Mouse (Mus musculus): ENCODE data around the gene Camk1d. TPM values are rescaled to one million over a fixed set of nuclear protein-coding genes. Genes with fewer than 3 reads are reported as not detected.

The Camk1d gene
- total RNA-seq, 2 experiments from 2014 or later, result 4.3 to 7.5 TPM

DNA sequence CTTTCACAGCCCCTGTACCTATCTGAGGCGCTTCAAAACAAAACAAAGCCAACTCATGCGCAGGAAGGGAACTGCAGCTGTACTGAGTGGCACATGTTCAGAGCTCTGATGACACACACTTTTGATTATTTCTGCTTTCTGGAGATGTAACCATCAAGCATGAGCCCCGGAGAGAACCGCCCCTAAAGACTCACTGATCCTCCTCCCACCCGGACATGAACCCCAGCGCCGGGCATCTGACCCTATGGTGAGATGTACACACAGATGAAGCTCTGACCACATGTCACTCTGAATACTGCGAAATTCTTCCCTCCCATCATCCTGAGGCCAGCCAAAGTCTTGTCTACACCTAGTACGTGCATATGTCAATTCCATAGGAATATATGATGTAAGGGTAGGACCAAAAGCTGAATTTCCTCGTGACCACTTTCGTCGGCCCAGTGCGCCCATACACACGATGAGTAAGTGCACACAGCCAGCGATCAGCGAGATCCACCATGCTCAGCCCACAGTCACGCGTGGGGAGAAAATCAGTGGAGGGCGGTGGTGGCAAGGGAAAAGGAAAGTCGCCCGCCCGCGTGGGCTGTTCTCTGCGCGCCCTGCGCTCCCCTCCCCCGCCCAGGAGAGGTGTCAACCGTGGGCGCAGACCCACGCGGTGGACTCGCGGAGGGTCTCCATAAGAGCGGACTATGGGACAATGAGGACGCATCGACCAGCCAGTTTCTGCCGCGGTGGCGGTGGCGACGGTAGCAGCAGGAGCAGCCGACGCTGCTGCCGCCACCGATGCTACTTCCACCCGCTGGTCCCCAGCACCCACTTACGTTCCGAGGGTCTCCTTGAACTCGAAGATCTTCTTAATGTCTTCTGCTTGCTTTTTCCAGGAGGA lies 747 bp downstream of the Camk1d start:
- intact Hi-C loops (cut with DNase I), result loop anchor here (1.0 to 10.0 kb wide), 2 partner anchors 57 to 259 kb away; no protein-coding TSS in a partner anchor
- DNase-seq, result peak; percentile 24 to 34

DNA sequence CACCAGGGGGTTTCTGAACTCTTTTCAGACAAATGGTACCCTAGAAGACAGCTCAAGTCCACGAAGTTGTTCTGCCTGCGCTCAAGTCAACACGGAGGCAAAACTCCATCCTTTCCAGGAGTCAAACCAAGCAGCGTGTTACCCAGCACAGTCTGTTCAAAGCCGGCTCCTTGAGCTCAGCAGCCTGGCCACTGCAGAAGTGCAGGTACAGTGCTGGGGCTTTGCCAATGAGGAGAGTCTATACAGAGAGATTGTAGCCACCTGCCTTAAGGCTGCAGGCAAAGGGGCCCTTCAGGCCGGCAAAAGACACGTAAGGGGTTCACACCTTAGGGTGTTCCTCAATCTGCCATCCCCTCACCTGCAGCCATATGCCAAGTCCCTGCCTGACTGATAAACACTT lies 2.1 kb downstream of the Camk1d start:
- intact Hi-C loops (cut with DNase I), result loop anchor here (10.0 kb wide), 1 partner anchor 257 kb away; no protein-coding TSS in a partner anchor
- DNase-seq, result no peak

DNA sequence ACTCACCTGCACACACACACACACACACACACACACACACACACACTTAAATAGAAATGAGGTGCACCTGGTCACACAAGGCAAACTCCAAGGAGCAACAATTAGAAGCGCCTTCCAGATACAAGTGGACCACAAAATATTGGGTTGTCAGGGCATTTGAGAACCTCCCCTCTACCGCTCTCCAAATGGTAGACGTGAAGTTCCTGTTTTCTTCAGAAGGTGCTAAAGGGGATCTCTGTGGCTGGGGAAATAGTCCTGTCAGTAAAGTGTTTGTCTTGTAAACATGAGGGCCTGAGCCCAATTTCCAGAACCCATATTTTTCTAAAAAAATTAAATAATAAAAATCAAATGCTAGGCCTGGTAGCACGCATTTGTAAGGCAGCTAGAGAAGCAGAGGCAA lies 4.4 kb downstream of the Camk1d start:
- DNase-seq, result no peak
- intact Hi-C loops (cut with DNase I), result loop anchor here (10.0 kb wide), 1 partner anchor 255 kb away; no protein-coding TSS in a partner anchor

DNA sequence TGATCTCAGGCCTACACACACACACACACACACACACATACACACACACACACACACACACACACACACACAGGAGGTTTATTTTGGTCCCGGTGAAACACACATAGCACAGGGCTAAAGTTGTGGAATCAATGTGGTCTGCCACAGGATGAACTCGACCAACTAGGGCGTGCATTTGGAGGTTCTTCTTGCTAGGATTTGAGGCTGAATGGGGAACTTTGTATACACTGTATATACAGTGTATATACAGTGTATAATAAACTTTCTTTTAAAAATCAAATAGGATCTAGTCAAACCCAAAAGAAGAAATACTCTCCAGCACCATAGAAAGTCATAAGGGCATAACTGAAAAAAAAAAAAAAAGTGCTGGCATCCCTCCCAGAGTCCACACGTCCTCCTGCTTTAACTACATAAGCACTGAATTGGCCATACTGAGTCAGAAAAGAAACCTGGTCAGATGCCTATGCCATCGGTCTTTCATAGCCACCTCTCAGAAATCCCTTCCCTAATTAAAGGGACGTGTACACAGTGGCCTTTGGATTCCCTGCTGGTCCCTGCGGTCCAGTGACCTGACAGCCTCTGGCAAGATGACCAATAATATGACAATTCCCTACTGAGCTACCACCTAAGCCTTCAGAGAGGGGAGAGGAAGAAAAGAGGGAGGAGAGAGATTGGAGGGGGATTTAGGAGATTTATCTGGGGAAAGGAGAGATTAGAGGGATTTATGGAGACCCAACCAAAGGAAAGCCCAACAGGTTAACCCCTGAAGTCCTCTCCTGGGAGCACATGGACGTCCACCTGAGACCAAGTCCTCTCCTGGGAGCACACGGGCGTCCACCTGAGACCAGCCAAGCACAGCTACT lies 6.2 kb downstream of the Camk1d start:
- intact Hi-C loops (cut with DNase I), result no loop called here
- DNase-seq, result peak in 1 of 2 experiments; percentile 18

DNA sequence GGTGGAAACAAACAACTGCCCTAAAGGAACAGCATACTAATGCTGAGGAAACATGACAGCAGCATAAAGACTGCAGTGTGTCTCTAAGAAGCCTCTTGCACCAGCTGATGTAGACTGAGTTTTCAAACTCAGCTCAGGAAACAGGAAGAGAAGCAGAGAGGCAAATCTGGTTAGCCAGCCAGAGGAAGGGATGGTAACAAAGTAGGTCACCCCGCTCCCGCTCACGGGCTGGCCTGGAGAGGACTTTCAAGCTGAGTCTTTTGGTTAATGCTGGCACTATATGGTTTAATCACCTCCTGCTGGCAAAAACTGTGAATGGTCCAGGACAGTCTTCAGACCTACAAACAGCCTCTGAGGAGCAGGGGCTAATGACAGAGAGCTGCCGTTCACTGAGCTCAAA lies 7.7 kb downstream of the Camk1d start:
- DNase-seq, result peak in 1 of 2 experiments; percentile 12

GRCm38 (mm10) chr2:5702370-5702769 lies 11.9 kb downstream of the Camk1d start:
- DNase-seq, result no peak
- intact Hi-C loops (cut with DNase I), result no loop called here

More for the DNA sequence above, 7.7 kb downstream of the Camk1d start:
- intact Hi-C loops (cut with DNase I), result no loop called here

DNA sequence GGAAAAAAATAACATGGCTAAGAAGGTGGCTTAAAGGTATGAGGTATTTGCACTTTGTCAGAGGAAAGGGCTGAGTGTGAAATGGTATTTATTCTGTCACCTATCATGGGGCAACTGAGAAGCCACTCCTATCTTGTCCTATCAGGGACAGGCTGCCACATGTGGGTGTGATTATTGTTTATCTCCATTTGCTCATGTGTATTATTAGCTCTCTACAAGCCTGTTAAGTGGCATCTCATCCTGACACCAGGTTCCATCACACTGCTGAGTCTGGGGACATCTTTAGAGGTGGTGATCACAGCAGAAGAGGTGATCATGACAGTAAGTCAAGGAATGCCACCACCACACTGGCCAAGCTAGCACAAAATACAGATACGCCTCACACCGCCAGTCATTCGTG lies 13.4 kb downstream of the Camk1d start:
- intact Hi-C loops (cut with DNase I), result no loop called here
- DNase-seq, result no peak

- intact Hi-C loops (cut with DNase I), result no loop called here
- no peak for DNase-seq
These were observed 15.9 kb downstream of the Camk1d start for GRCm38 (mm10) chr2:5698451-5698850.

GRCm38 (mm10) chr2:5694094-5694493 lies 20.2 kb downstream of the Camk1d start:
- intact Hi-C loops (cut with DNase I), result no loop called here
- no peak for DNase-seq

GRCm38 (mm10) chr2:5691729-5692128 lies 22.6 kb downstream of the Camk1d start:
- intact Hi-C loops (cut with DNase I), result no loop called here

DNA sequence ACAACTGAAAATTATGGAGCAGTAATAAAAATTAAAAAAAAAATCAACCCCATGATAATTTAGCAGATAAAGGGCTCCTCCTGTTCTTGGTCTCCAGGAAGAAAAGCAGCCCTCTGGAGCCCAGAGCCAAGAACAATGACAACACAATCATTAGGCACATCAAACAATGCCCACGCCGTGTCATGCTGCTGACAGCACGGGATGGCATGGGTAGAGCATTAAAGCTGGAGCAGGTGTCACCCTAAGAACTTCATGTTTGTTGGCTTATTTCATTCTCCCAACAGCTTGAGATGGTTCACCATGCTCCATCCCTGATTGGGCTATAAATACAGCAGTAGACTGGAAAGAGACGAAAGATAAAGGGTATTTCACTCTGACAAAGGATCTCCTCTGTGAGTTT lies 30.9 kb downstream of the Camk1d start:
- DNase-seq, result no peak
- intact Hi-C loops (cut with DNase I), result no loop called here

More at GRCm38 (mm10) chr2:5691729-5692128, 22.6 kb downstream of the Camk1d start:
- no peak for DNase-seq

- no peak for DNase-seq
- intact Hi-C loops (cut with DNase I), result no loop called here
These were observed 32.4 kb downstream of the Camk1d start for GRCm38 (mm10) chr2:5681909-5682308.

- intact Hi-C loops (cut with DNase I), result no loop called here
- no peak for DNase-seq
These were observed 33.0 kb downstream of the Camk1d start for GRCm38 (mm10) chr2:5681302-5681701.

DNA sequence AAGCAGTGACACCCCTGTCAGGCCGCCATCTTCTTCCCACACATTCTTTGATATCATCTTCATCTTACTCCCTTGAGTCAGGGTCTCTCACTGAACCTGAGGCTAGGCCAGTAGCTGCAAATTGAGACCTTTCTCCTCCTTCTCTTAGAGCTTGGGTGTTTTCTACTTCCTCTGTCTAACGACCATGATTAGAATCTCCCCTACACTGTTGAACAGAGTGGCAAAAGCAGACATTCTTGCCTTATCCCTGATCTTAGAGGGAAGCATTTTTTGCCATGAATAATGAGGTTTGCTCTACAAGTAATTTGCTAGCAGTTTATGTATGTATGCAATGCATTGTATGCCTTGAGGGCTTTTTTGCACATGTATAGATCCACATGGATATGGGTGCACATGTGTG lies 35.3 kb downstream of the Camk1d start:
- no peak for DNase-seq
- intact Hi-C loops (cut with DNase I), result no loop called here

DNA sequence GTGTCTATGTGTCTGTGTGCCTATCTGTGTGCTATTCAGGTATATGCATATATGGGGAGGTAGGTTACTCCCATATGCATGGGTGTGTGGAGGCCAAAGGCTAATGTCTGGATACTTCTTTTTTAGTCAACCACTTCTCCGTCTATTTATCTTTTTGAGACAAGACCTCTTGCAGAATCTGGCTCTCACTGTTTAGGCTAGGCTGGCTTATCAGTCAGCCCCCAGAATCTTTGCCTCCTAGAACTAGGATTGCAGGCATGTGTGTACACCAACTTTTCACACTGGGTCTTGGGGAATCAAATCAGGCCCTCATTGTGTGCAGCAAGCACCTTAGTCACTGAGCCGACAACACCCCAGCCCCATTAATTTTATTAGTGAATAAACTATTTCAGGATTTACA lies 36.8 kb downstream of the Camk1d start:
- intact Hi-C loops (cut with DNase I), result no loop called here

GRCm38 (mm10) chr2:5676786-5677185 lies 37.5 kb downstream of the Camk1d start:
- intact Hi-C loops (cut with DNase I), result no loop called here
- no peak for DNase-seq

More for the DNA sequence above, 36.8 kb downstream of the Camk1d start:
- no peak for DNase-seq

GRCm38 (mm10) chr2:5676143-5676483 lies 38.2 kb downstream of the Camk1d start:
- intact Hi-C loops (cut with DNase I), result no loop called here
- no peak for DNase-seq

GRCm38 (mm10) chr2:5675431-5676142 lies 38.7 kb downstream of the Camk1d start:
- DNase-seq, result peak in 1 of 2 experiments; percentile 19

GRCm38 (mm10) chr2:5674512-5674911 lies 39.8 kb downstream of the Camk1d start:
- intact Hi-C loops (cut with DNase I), result no loop called here
- no peak for DNase-seq

More at GRCm38 (mm10) chr2:5675431-5676142, 38.7 kb downstream of the Camk1d start:
- intact Hi-C loops (cut with DNase I), result no loop called here

DNA sequence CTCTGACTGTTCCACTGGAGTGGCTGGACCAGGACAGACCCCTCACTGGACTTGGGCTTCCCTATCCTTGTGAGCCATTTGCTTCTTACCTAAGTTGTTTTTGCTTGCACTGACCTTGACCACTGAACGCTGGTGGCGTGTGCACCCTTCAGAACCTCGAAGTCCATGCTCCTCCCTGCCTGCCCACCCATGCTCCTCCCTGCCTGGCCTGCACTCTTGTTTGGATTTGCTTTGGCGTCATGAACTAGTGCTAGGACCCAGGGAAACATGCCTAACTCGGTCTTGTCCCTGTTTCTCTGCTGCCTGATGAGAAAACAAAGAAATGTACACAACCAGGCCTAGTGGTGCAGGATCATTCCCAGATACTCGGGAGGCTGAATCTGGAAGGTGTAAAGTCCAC lies 40.5 kb downstream of the Camk1d start:
- intact Hi-C loops (cut with DNase I), result no loop called here
- no peak for DNase-seq
